Comparison of ENCODE assay signal across 22 mouse cellular contexts in genomic region chr8:69853869-69854268, GRCm38 (mm10). TPM values are rescaled to one million over a fixed set of nuclear protein-coding genes. Genes with fewer than 3 reads are reported as not detected.
DNase-seq lines count a peak whose midpoint lies in the region; ATAC-seq and TF ChIP-seq lines count a peak whose summit lies in the region.
"Had no signal": no experiment of that assay in that cellular context is flagged by ENCODE, and none has a peak within 500 bp of the region (broad histone marks: within the 10 kb centered on the region; RNA-seq: fewer than 3 reads in every experiment).

No protein-coding gene starts in this region.

- no peak for ATAC-seq in liver, embryonic 14.5 days (ENCODE audit: insufficient read depth)
- ATAC-seq in liver, embryonic 12.5 days: no peak
- no peak for ATAC-seq in megakaryocyte-erythroid progenitor cell, adult 5-6 weeks (replicated peaks; ENCODE audit: low FRiP score, low TSS enrichment, poor library complexity, severe bottlenecking)
- ATAC-seq in intestine, embryonic 15.5 days: no peak
- ATAC-seq: activated CD4-positive, CD25-positive, alpha-beta regulatory T cell, adult 4 months; forebrain, embryonic 16.5 days; hindbrain, embryonic 16.5 days had no signal

- DNase-seq in liver, embryonic 14.5 days (ENCODE audit: low read depth in 3 of 3, low spot score in 3 of 3): no peak
- DNase-seq in thymus, postnatal 4 days: peak; percentile 41
- no peak for DNase-seq in thymus, adult 18-20 months
- no peak for DNase-seq in MEL (ENCODE audit: low read depth, low spot score)
- DNase-seq in lung, postnatal 4 days: no peak
- DNase-seq: adrenal gland, postnatal 14 days; cerebellum, adult 11-12 months; cerebellum, adult 9-10 months; cerebellum, postnatal 25 days; gastrocnemius, postnatal 10 days; heart, adult 18-20 months; heart, postnatal 10 days; heart, postnatal 4 days had no signal

- TF ChIP-seq CTCF in liver, embryonic 14.5 days (IDR thresholded peaks at IDR 0.05; ENCODE audit: low read depth): 0 out of 2 replicates have a peak, but pooled peaks have one; percentile 12
- TF ChIP-seq CTCF in MEL (IDR thresholded peaks at IDR 0.05 in 2 of 3, conservative IDR thresholded peaks at IDR 0.05 in 1 of 3; ENCODE audit: control insufficient read depth in 1 of 3, insufficient read depth in 1 of 3, low read depth in 2 of 3, low read length in 3 of 3, poor library complexity in 1 of 3, severe bottlenecking in 1 of 3): peak; percentile 23 to 43 (median 42); a peak in 4 of 6 replicates

- no peak for TF ChIP-seq EP300 in liver, embryonic 14.5 days (IDR thresholded peaks at IDR 0.05; ENCODE audit: low read depth)
- no peak for TF ChIP-seq EP300 in MEL (IDR thresholded peaks at IDR 0.05; ENCODE audit: low read depth in 1 of 2, low read length in 2 of 2)

- no peaks in the 10 kb centered on the region for H3K9me3 ChIP-seq in liver, embryonic 14.5 days (ENCODE audit: control insufficient read depth, low read length)
- no peaks in the 10 kb centered on the region for H3K9me3 ChIP-seq in liver, embryonic 12.5 days (replicated peaks)
- H3K9me3 ChIP-seq in MEL (replicated peaks; ENCODE audit: insufficient read depth, low read length): no peaks in the 10 kb centered on the region
- no peaks in the 10 kb centered on the region for H3K9me3 ChIP-seq in intestine, embryonic 15.5 days
- H3K9me3 ChIP-seq: heart, embryonic 10.5 days; hindbrain, embryonic 12.5 days had no signal

- 76% methylated on average over 10 of the region's 10 CpGs for WGBS in liver, embryonic 14.5 days (ENCODE audit: insufficient replicate concordance)
- WGBS in liver, embryonic 12.5 days (ENCODE audit: insufficient replicate concordance): 79% methylated on average over 10 of the region's 10 CpGs
- 89% methylated on average over 10 of the region's 10 CpGs for WGBS in intestine, embryonic 15.5 days

- no peak for TF ChIP-seq POLR2A in MEL (IDR thresholded peaks at IDR 0.05; ENCODE audit: control insufficient read depth in 1 of 2, insufficient read depth in 1 of 2, low read depth in 1 of 2, low read length in 2 of 2, poor library complexity in 1 of 2)

- no peak overlapping the region for H3K9ac ChIP-seq in liver, embryonic 14.5 days (replicated peaks)
- H3K9ac ChIP-seq in liver, embryonic 12.5 days: no peak overlapping the region
- H3K9ac ChIP-seq in MEL (ENCODE audit: control insufficient read depth, low read depth, low read length, poor library complexity, severe bottlenecking): no peak overlapping the region
- H3K9ac ChIP-seq in intestine, embryonic 15.5 days: no peak overlapping the region
- H3K9ac ChIP-seq: embryonic facial prominence, embryonic 12.5 days; hindbrain, embryonic 12.5 days had no signal

- H3K4me1 ChIP-seq in liver, embryonic 14.5 days (replicated peaks; ENCODE audit: control insufficient read depth in 2 of 2, insufficient read depth in 2 of 2, low read length in 1 of 2): peaks cover 4 to 16% of the 10 kb centered on the region in 2 experiments; a peak in 3 of 4 replicates
- H3K4me1 ChIP-seq in liver, embryonic 12.5 days: peaks cover 26% of the 10 kb centered on the region
- H3K4me1 ChIP-seq in MEL (ENCODE audit: control insufficient read depth in 1 of 2, insufficient read depth in 2 of 2, low read length in 2 of 2): peaks cover 0 to 9% of the 10 kb centered on the region in 2 experiments; a peak in 2 of 4 replicates
- no peaks in the 10 kb centered on the region for H3K4me1 ChIP-seq in intestine, embryonic 15.5 days (replicated peaks)
- H3K4me1 ChIP-seq: embryonic facial prominence, embryonic 12.5 days; hindbrain, embryonic 12.5 days had no signal

- H3K27ac ChIP-seq in liver, embryonic 14.5 days: no peak overlapping the region
- no peak overlapping the region for H3K27ac ChIP-seq in liver, embryonic 12.5 days
- H3K27ac ChIP-seq in MEL (ENCODE audit: control insufficient read depth, low read depth, low read length): no peak overlapping the region
- H3K27ac ChIP-seq in intestine, embryonic 15.5 days: no peak overlapping the region
- H3K27ac ChIP-seq: embryonic facial prominence, embryonic 12.5 days; heart, embryonic 10.5 days; hindbrain, embryonic 12.5 days had no signal

- no peak overlapping the region for H3K4me2 ChIP-seq in liver, embryonic 14.5 days (ENCODE audit: low read depth)
- no peak overlapping the region for H3K4me2 ChIP-seq in liver, embryonic 12.5 days
- no peak overlapping the region for H3K4me2 ChIP-seq in intestine, embryonic 15.5 days (replicated peaks)
- H3K4me2 ChIP-seq: embryonic facial prominence, embryonic 12.5 days; hindbrain, embryonic 12.5 days had no signal

- H3K79me2 ChIP-seq in MEL (ENCODE audit: control insufficient read depth, insufficient read depth, low read length, poor library complexity): no peaks in the 10 kb centered on the region

- H3K36me3 ChIP-seq in liver, embryonic 14.5 days (replicated peaks; ENCODE audit: control insufficient read depth, insufficient read depth, low read depth): no peaks in the 10 kb centered on the region
- no peaks in the 10 kb centered on the region for H3K36me3 ChIP-seq in liver, embryonic 12.5 days
- peaks cover 0 to 6% of the 10 kb centered on the region in 2 experiments; a peak in 2 of 4 replicates for H3K36me3 ChIP-seq in MEL (ENCODE audit: control insufficient read depth in 1 of 2, insufficient read depth in 2 of 2, low read length in 2 of 2)
- H3K36me3 ChIP-seq in intestine, embryonic 15.5 days: no peaks in the 10 kb centered on the region
- H3K36me3 ChIP-seq: embryonic facial prominence, embryonic 12.5 days; heart, embryonic 10.5 days had no signal

- TF ChIP-seq RAD21 in MEL (IDR thresholded peaks at IDR 0.05; ENCODE audit: low read depth, low read length): peak; percentile 31

- H3K27me3 ChIP-seq in liver, embryonic 14.5 days (ENCODE audit: control insufficient read depth, insufficient read depth, low read length): no peaks in the 10 kb centered on the region
- H3K27me3 ChIP-seq in liver, embryonic 12.5 days (replicated peaks): no peaks in the 10 kb centered on the region
- H3K27me3 ChIP-seq in MEL (ENCODE audit: control insufficient read depth in 1 of 2, insufficient read depth in 2 of 2, low read length in 2 of 2): no peaks in the 10 kb centered on the region
- no peaks in the 10 kb centered on the region for H3K27me3 ChIP-seq in intestine, embryonic 15.5 days (replicated peaks)
- H3K27me3 ChIP-seq: embryonic facial prominence, embryonic 12.5 days; hindbrain, embryonic 12.5 days had no signal

- no peak overlapping the region for H3K4me3 ChIP-seq in liver, embryonic 14.5 days (ENCODE audit: insufficient read depth in 1 of 2, low read depth in 2 of 2, low read length in 2 of 2)
- no peak overlapping the region for H3K4me3 ChIP-seq in liver, embryonic 12.5 days
- no peak overlapping the region for H3K4me3 ChIP-seq in MEL (ENCODE audit: control insufficient read depth in 1 of 2, insufficient read depth in 1 of 2, low read depth in 2 of 2, low read length in 2 of 2)
- H3K4me3 ChIP-seq in intestine, embryonic 15.5 days (replicated peaks): no peak overlapping the region
- H3K4me3 ChIP-seq: embryonic facial prominence, embryonic 12.5 days; heart, embryonic 10.5 days; hindbrain, embryonic 12.5 days had no signal

RNA-seq across cellular contexts. Expression of gene Pbx4, which starts 21.6 kb away (rescaled TPM):
- polyA plus RNA-seq in liver, embryonic 14.5 days (2012; rRNA removed): 2.0 and 2.5 TPM in 2 replicates
- polyA plus RNA-seq in liver, embryonic 14.5 days (2014; fragmentation: Nextera tagmentation; extraction: Ambion mirVana): 1.7 and 3.7 TPM in 2 replicates
- 3.1 and 3.2 TPM in 2 replicates for polyA plus RNA-seq in liver, embryonic 12.5 days (2016; fragmentation: Nextera tagmentation; extraction: Ambion mirVana)
- total RNA-seq in MEL (2012; rRNA removed): 7.2 and 9.3 TPM in 2 replicates
- 10 to 100 TPM in 1 of 2 experiments, not detected in 1; 15.6 TPM for polyA plus RNA-seq in MEL (2012; ENCODE audit: insufficient read depth in 1 of 2, insufficient read length in 2 of 2, low read depth in 1 of 2, low replicate concordance in 2 of 2, missing spikeins in 1 of 2)
- total RNA-seq in megakaryocyte-erythroid progenitor cell, adult 5-6 weeks (2014; fragmentation: Nextera tagmentation): 65.9 and 72.8 TPM in 2 replicates
- total RNA-seq in megakaryocyte-erythroid progenitor cell, adult 5-6 weeks (2017): 20.7 and 33.7 TPM in 2 replicates
- polyA plus RNA-seq in intestine, embryonic 15.5 days (2015; fragmentation: Nextera tagmentation; extraction: Ambion mirVana): 3.5 and 3.9 TPM in 2 replicates
- total RNA-seq: heart, adult 18-20 months had no signal

RNA-seq across cellular contexts. Expression of gene Lpar2, which starts 31.6 kb away (rescaled TPM):
- polyA plus RNA-seq in liver, embryonic 14.5 days (2012; rRNA removed): 0.40 and 0.44 TPM in 2 replicates
- 0.04 and 0.06 TPM in 2 replicates for polyA plus RNA-seq in liver, embryonic 14.5 days (2014; fragmentation: Nextera tagmentation; extraction: Ambion mirVana)
- polyA plus RNA-seq in liver, embryonic 12.5 days (2016; fragmentation: Nextera tagmentation; extraction: Ambion mirVana): 0.12 and 0.20 TPM in 2 replicates
- 0.77 and 0.85 TPM in 2 replicates for total RNA-seq in MEL (2012; rRNA removed)
- 1 to 10 TPM in 1 of 2 experiments, not detected in 1; 2.8 TPM for polyA plus RNA-seq in MEL (2012; ENCODE audit: insufficient read depth in 1 of 2, insufficient read length in 2 of 2, low read depth in 1 of 2, low replicate concordance in 2 of 2, missing spikeins in 1 of 2)
- 2.1 and 2.4 TPM in 2 replicates for total RNA-seq in megakaryocyte-erythroid progenitor cell, adult 5-6 weeks (2014; fragmentation: Nextera tagmentation)
- total RNA-seq in megakaryocyte-erythroid progenitor cell, adult 5-6 weeks (2017): 0.28 and 0.38 TPM in 2 replicates
- polyA plus RNA-seq in intestine, embryonic 15.5 days (2015; fragmentation: Nextera tagmentation; extraction: Ambion mirVana): 0.41 and 0.42 TPM in 2 replicates

RNA-seq across cellular contexts. Expression of gene Cilp2, which starts 33.6 kb away (rescaled TPM):
- polyA plus RNA-seq in liver, embryonic 14.5 days (2012; rRNA removed): 0.03 and 0.04 TPM in 2 replicates
- polyA plus RNA-seq in liver, embryonic 14.5 days (2014; fragmentation: Nextera tagmentation; extraction: Ambion mirVana): 0.03 TPM in 1 of 2 replicates, not detected in the other
- polyA plus RNA-seq in liver, embryonic 12.5 days (2016; fragmentation: Nextera tagmentation; extraction: Ambion mirVana): 0.14 and 0.33 TPM in 2 replicates
- 0.04 TPM in 1 of 2 replicates, not detected in the other for total RNA-seq in MEL (2012; rRNA removed)
- polyA plus RNA-seq in MEL (2012; ENCODE audit: insufficient read depth in 1 of 2, insufficient read length in 2 of 2, low read depth in 1 of 2, low replicate concordance in 2 of 2, missing spikeins in 1 of 2): under 1 TPM in 1 of 2 experiments, not detected in 1; 0.03 TPM
- total RNA-seq in megakaryocyte-erythroid progenitor cell, adult 5-6 weeks (2014; fragmentation: Nextera tagmentation): not detected in 2 replicates
- not detected in 2 replicates for total RNA-seq in megakaryocyte-erythroid progenitor cell, adult 5-6 weeks (2017)
- polyA plus RNA-seq in intestine, embryonic 15.5 days (2015; fragmentation: Nextera tagmentation; extraction: Ambion mirVana): 0.48 and 0.65 TPM in 2 replicates
- polyA plus RNA-seq: activated CD4-positive, CD25-positive, alpha-beta regulatory T cell, adult 4 months had no signal

RNA-seq across cellular contexts. Expression of gene Gmip, which starts 45.4 kb away (rescaled TPM):
- 4.8 and 5.8 TPM in 2 replicates for polyA plus RNA-seq in liver, embryonic 14.5 days (2012; rRNA removed)
- 1.7 and 3.9 TPM in 2 replicates for polyA plus RNA-seq in liver, embryonic 14.5 days (2014; fragmentation: Nextera tagmentation; extraction: Ambion mirVana)
- polyA plus RNA-seq in liver, embryonic 12.5 days (2016; fragmentation: Nextera tagmentation; extraction: Ambion mirVana): 5.4 and 6.6 TPM in 2 replicates
- total RNA-seq in MEL (2012; rRNA removed): 21.8 and 26.0 TPM in 2 replicates
- 10 to 100 TPM in 1 of 2 experiments, not detected in 1; 52.4 TPM for polyA plus RNA-seq in MEL (2012; ENCODE audit: insufficient read depth in 1 of 2, insufficient read length in 2 of 2, low read depth in 1 of 2, low replicate concordance in 2 of 2, missing spikeins in 1 of 2)
- 15.1 and 65.6 TPM in 2 replicates for total RNA-seq in megakaryocyte-erythroid progenitor cell, adult 5-6 weeks (2014; fragmentation: Nextera tagmentation)
- 7.6 and 28.5 TPM in 2 replicates for total RNA-seq in megakaryocyte-erythroid progenitor cell, adult 5-6 weeks (2017)
- 10.4 and 10.7 TPM in 2 replicates for polyA plus RNA-seq in intestine, embryonic 15.5 days (2015; fragmentation: Nextera tagmentation; extraction: Ambion mirVana)

RNA-seq across cellular contexts. Expression of gene Tssk6, which starts 48.1 kb away (rescaled TPM):
- 0.41 and 0.50 TPM in 2 replicates for polyA plus RNA-seq in liver, embryonic 14.5 days (2012; rRNA removed)
- 1.7 and 1.9 TPM in 2 replicates for polyA plus RNA-seq in liver, embryonic 14.5 days (2014; fragmentation: Nextera tagmentation; extraction: Ambion mirVana)
- polyA plus RNA-seq in liver, embryonic 12.5 days (2016; fragmentation: Nextera tagmentation; extraction: Ambion mirVana): 3.8 and 4.5 TPM in 2 replicates
- total RNA-seq in MEL (2012; rRNA removed): 2.1 and 3.4 TPM in 2 replicates
- polyA plus RNA-seq in MEL (2012; ENCODE audit: insufficient read depth in 1 of 2, insufficient read length in 2 of 2, low read depth in 1 of 2, low replicate concordance in 2 of 2, missing spikeins in 1 of 2): 1 to 10 TPM in 1 of 2 experiments, not detected in 1; 3.8 TPM
- total RNA-seq in megakaryocyte-erythroid progenitor cell, adult 5-6 weeks (2014; fragmentation: Nextera tagmentation): 1.4 TPM in 1 of 2 replicates, not detected in the other
- 0.15 TPM in 1 of 2 replicates, not detected in the other for total RNA-seq in megakaryocyte-erythroid progenitor cell, adult 5-6 weeks (2017)
- 2.8 and 3.4 TPM in 2 replicates for polyA plus RNA-seq in intestine, embryonic 15.5 days (2015; fragmentation: Nextera tagmentation; extraction: Ambion mirVana)
- polyA plus RNA-seq: activated CD4-positive, CD25-positive, alpha-beta regulatory T cell, adult 4 months had no signal
